Mouse (Mus musculus) forebrain, embryonic 14.5 days (tissue): ENCODE measurements around the gene B3glct. TPM values are rescaled to one million over a fixed set of nuclear protein-coding genes. Genes with fewer than 3 reads are reported as not detected.

Experiments
- ATAC-seq: fragments of 200-750 bp; cut with Nextera tagmentation; 2 replicates; pipeline ENCODE4 v1.8.0; 2017; ENCODE audit warnings: mild to moderate bottlenecking, moderate library complexity
- DNase-seq: peaks from one replicate; pipeline ENCODE4 v3.0.0-alpha.2; 2015; ENCODE audit warnings: low spot score
- H3K27ac ChIP-seq: fragments of 300-500 bp; sonication (generic); 2 replicates; pipeline ENCODE4 v1.5.1; 2014; ENCODE audit warnings: low read depth, mild to moderate bottlenecking, control low read depth, low read length, moderate library complexity
- H3K27me3 ChIP-seq: fragments of 300-500 bp; sonication (generic); replicated peaks from 2 replicates; pipeline ENCODE4 v1.6.1; 2014; ENCODE audit warnings: low read length, control low read depth, mixed read lengths; ENCODE audit not compliant: control insufficient read depth, insufficient read depth
- H3K36me3 ChIP-seq: fragments of 300-500 bp; sonication (generic); 2 replicates; pipeline ENCODE4 v1.6.1; 2014; ENCODE audit warnings: low read length, control low read depth; ENCODE audit not compliant: control insufficient read depth, insufficient read depth
- H3K4me1 ChIP-seq: fragments of 300-500 bp; sonication (generic); 2 replicates; pipeline ENCODE4 v1.6.1; 2014; ENCODE audit warnings: antibody characterized with exemption, low read length, control low read depth; ENCODE audit not compliant: control insufficient read depth, insufficient read depth
- H3K4me2 ChIP-seq: fragments of 300-500 bp; sonication (generic); 2 replicates; pipeline ENCODE4 v1.6.1; 2014; ENCODE audit warnings: mild to moderate bottlenecking, control low read depth, low read length
- H3K4me3 ChIP-seq: fragments of 300-500 bp; sonication (generic); 2 replicates; pipeline ENCODE4 v1.5.1; 2014; ENCODE audit warnings: low read depth, low read length, control low read depth
- H3K9ac ChIP-seq: fragments of 300-500 bp; sonication (generic); 2 replicates; pipeline ENCODE4 v1.6.1; 2014; ENCODE audit warnings: mild to moderate bottlenecking, low read length, control low read depth, moderate library complexity
- H3K9me3 ChIP-seq: fragments of 300-500 bp; sonication (generic); replicated peaks from 2 replicates; pipeline ENCODE4 v1.6.1; 2016; ENCODE audit warnings: low read length, control low read depth, mixed read lengths; ENCODE audit not compliant: control insufficient read depth
- WGBS: fragments of 180-500 bp; shearing (Covaris S2); extraction: QIAGEN DNeasy Blood & Tissue Kit; methylation state at CpG from one replicate; pipeline ENCODE4 v1.1.7; 2014; 5-methylcytosine and 5-hydroxymethylcytosine counted together
- polyA plus RNA-seq: library from polyadenylated mRNA; unstranded; fragments of >200 nt; fragmentation: Nextera tagmentation; extraction: Ambion mirVana; gene quantifications from 2 replicates; pipeline ENCODE4 v1.2.1, GENCODE M21; 2014

B3glct gene
- polyA plus RNA-seq, 1 experiment from 2014 or later, result 17.1 TPM

GRCm38 (mm10) chr5:149713834-149714233 lies 35.8 kb downstream of the B3glct start:
- no peak for DNase-seq

GRCm38 (mm10) chr5:149715571-149716328 lies 37.7 kb downstream of the B3glct start:
- Histone ChIP-seq H3K4me2 (peak overlapping the region; percentile 21; the same call in 1 of the 2 replicates), H3K9ac (peak overlapping the region; percentile 30; the same call in 1 of the 2 replicates), H3K27me3 (no peaks in the 10 kb centered on the region), H3K9me3 (no peaks in the 10 kb centered on the region), H3K27ac (no peak overlapping the region), H3K36me3 (no peaks in the 10 kb centered on the region), H3K4me3 (no peak overlapping the region), H3K4me1 (peaks cover 12% of the 10 kb centered on the region; the same call in 1 of the 2 replicates)
- 30% methylated on average over 15 of the region's 15 CpGs for WGBS
- peak; percentile 54 for ATAC-seq
- DNase-seq, result peak; percentile 60

More at GRCm38 (mm10) chr5:149713834-149714233, 35.8 kb downstream of the B3glct start:
- Histone ChIP-seq H3K27me3 (no peaks in the 10 kb centered on the region), H3K4me1 (peaks cover 12% of the 10 kb centered on the region; the same call in 1 of the 2 replicates), H3K9ac (no peak overlapping the region), H3K9me3 (no peaks in the 10 kb centered on the region), H3K27ac (no peak overlapping the region), H3K36me3 (no peaks in the 10 kb centered on the region), H3K4me3 (no peak overlapping the region), H3K4me2 (no peak overlapping the region)
- ATAC-seq, result no peak
- WGBS, result 83% methylated on average over 16 of the region's 16 CpGs

- no peak overlapping the region for H3K4me2 ChIP-seq
- no peak overlapping the region for H3K4me3 ChIP-seq
- H3K27ac ChIP-seq, result no peak overlapping the region
- H3K27me3 ChIP-seq, result no peaks in the 10 kb centered on the region
- ATAC-seq (peak; percentile 33), DNase-seq (peak; percentile 60)
- H3K36me3 ChIP-seq, result no peaks in the 10 kb centered on the region
- no peaks in the 10 kb centered on the region for H3K9me3 ChIP-seq
- H3K9ac ChIP-seq, result no peak overlapping the region
- peaks cover 12% of the 10 kb centered on the region; the same call in 1 of the 2 replicates for H3K4me1 ChIP-seq
- 28% methylated on average over 3 of the region's 3 CpGs for WGBS
These were observed 38.3 kb downstream of the B3glct start for GRCm38 (mm10) chr5:149716329-149716690.

- DNase-seq (no peak), ATAC-seq (no peak)
- peaks cover 7% of the 10 kb centered on the region; the same call in 1 of the 2 replicates for H3K36me3 ChIP-seq
- H3K4me1 ChIP-seq, result no peaks in the 10 kb centered on the region
- no peak overlapping the region for H3K27ac ChIP-seq
- no peak overlapping the region for H3K4me2 ChIP-seq
- 90% methylated on average over 8 of the region's 8 CpGs for WGBS
- no peak overlapping the region for H3K9ac ChIP-seq
- H3K4me3 ChIP-seq, result no peak overlapping the region
- H3K27me3 ChIP-seq, result no peaks in the 10 kb centered on the region
- H3K9me3 ChIP-seq, result no peaks in the 10 kb centered on the region; the same call in 1 of the 2 replicates
These were observed 53.7 kb downstream of the B3glct start for GRCm38 (mm10) chr5:149731776-149732175.

- Histone ChIP-seq H3K9ac (no peak overlapping the region), H3K4me1 (no peaks in the 10 kb centered on the region), H3K4me2 (no peak overlapping the region), H3K9me3 (peaks cover 3% of the 10 kb centered on the region; the same call in 1 of the 2 replicates), H3K27me3 (no peaks in the 10 kb centered on the region), H3K4me3 (no peak overlapping the region), H3K36me3 (peaks cover 6% of the 10 kb centered on the region), H3K27ac (no peak overlapping the region)
- DNase-seq (no peak), ATAC-seq (no peak)
- WGBS, result 100% methylated on average over 1 of the region's 1 CpGs
These were observed 59.2 kb downstream of the B3glct start for GRCm38 (mm10) chr5:149737210-149737609.

GRCm38 (mm10) chr5:149740145-149740544 lies 62.1 kb downstream of the B3glct start:
- no peak overlapping the region for H3K4me3 ChIP-seq
- H3K4me2 ChIP-seq, result no peak overlapping the region
- ATAC-seq, result no peak
- no peaks in the 10 kb centered on the region for H3K4me1 ChIP-seq
- no peak overlapping the region for H3K9ac ChIP-seq
- peaks cover 6% of the 10 kb centered on the region for H3K36me3 ChIP-seq
- H3K9me3 ChIP-seq, result peaks cover 3% of the 10 kb centered on the region; the same call in 1 of the 2 replicates
- no peak for DNase-seq
- H3K27me3 ChIP-seq, result no peaks in the 10 kb centered on the region
- 94% methylated on average over 7 of the region's 7 CpGs for WGBS
- no peak overlapping the region for H3K27ac ChIP-seq

GRCm38 (mm10) chr5:149740703-149741102 lies 62.7 kb downstream of the B3glct start:
- no peak overlapping the region for H3K9ac ChIP-seq
- no peak overlapping the region for H3K4me3 ChIP-seq
- no peaks in the 10 kb centered on the region for H3K4me1 ChIP-seq
- no peaks in the 10 kb centered on the region for H3K27me3 ChIP-seq
- no peak overlapping the region for H3K4me2 ChIP-seq
- H3K36me3 ChIP-seq, result peaks cover 6% of the 10 kb centered on the region
- DNase-seq (no peak), ATAC-seq (no peak)
- H3K9me3 ChIP-seq, result peaks cover 3% of the 10 kb centered on the region; the same call in 1 of the 2 replicates
- WGBS, result 77% methylated on average over 3 of the region's 3 CpGs
- H3K27ac ChIP-seq, result no peak overlapping the region

- Histone ChIP-seq H3K27me3 (no peaks in the 10 kb centered on the region), H3K9me3 (peaks cover 3% of the 10 kb centered on the region; the same call in 1 of the 2 replicates), H3K27ac (no peak overlapping the region), H3K4me3 (no peak overlapping the region), H3K9ac (no peak overlapping the region), H3K4me2 (no peak overlapping the region), H3K36me3 (peaks cover 6% of the 10 kb centered on the region), H3K4me1 (no peaks in the 10 kb centered on the region)
- ATAC-seq (no peak), DNase-seq (no peak)
- WGBS, result 94% methylated on average over 9 of the region's 9 CpGs
These were observed 64.3 kb downstream of the B3glct start for GRCm38 (mm10) chr5:149742286-149742685.

GRCm38 (mm10) chr5:149745079-149745478 lies 67.0 kb downstream of the B3glct start:
- H3K27ac ChIP-seq, result no peak overlapping the region
- peaks cover 4% of the 10 kb centered on the region for H3K36me3 ChIP-seq
- no peaks in the 10 kb centered on the region for H3K27me3 ChIP-seq
- H3K4me1 ChIP-seq, result no peaks in the 10 kb centered on the region
- H3K4me2 ChIP-seq, result no peak overlapping the region
- WGBS, result 92% methylated on average over 9 of the region's 9 CpGs
- no peak overlapping the region for H3K9ac ChIP-seq
- DNase-seq, result no peak
- H3K4me3 ChIP-seq, result no peak overlapping the region
- no peak for ATAC-seq
- H3K9me3 ChIP-seq, result peaks cover 3% of the 10 kb centered on the region; the same call in 1 of the 2 replicates
